Mouse (Mus musculus) yolk sac, embryonic 10.5 days (tissue): ENCODE results near the gene F2rl1.
"Not testable (repeated sequence)": the region's sequence is repeated elsewhere in the genome, so short reads cannot be mapped to it uniquely, and the experiment has no call there.

ENCODE experiments used
- DNase-seq: peaks from one replicate; pipeline ENCODE4 v3.0.0-alpha.2; 2017; ENCODE audit warnings: low spot score

F2rl1 gene

DNA sequence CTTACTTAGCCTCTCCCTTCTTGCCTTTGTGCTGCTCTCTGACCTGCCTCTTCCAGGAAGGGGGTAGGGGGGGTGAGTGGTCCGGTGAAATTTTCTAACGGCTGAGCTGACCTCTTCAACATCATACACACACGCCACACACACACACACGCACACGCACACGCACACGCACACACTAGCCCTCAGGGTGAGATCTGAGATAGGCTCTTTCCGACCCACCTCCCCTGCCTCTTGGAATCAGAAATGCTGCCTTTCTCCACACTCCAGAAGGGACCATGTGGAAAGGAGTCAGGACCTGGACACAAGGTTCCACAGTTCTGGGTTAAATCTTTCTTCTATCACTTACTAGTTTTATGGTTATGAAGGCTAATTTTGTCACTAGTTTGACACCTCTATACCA lies 8.6 kb upstream of the F2rl1 start:
- no peak for DNase-seq

DNA sequence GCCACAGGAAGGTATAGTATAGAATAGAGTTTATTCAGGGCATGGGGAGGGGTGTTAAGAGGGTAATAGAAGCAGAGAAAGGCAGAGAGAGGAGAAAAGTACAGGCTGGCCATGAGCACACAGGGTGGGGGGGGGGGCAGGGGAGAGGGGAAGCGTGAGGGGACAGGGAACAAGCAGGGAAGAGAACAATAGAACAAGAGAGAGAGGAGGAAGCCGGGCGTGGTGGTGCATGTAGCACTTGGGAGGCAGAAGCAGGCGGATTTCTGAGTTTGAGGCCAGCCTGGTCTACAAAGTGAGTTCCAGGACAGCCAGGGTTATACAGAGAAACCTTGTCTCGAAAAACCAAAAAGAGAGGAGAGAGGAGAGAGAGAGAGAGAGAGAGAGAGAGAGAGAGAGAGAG lies 8.1 kb upstream of the F2rl1 start:
- DNase-seq, result not testable (repeated sequence)

DNA sequence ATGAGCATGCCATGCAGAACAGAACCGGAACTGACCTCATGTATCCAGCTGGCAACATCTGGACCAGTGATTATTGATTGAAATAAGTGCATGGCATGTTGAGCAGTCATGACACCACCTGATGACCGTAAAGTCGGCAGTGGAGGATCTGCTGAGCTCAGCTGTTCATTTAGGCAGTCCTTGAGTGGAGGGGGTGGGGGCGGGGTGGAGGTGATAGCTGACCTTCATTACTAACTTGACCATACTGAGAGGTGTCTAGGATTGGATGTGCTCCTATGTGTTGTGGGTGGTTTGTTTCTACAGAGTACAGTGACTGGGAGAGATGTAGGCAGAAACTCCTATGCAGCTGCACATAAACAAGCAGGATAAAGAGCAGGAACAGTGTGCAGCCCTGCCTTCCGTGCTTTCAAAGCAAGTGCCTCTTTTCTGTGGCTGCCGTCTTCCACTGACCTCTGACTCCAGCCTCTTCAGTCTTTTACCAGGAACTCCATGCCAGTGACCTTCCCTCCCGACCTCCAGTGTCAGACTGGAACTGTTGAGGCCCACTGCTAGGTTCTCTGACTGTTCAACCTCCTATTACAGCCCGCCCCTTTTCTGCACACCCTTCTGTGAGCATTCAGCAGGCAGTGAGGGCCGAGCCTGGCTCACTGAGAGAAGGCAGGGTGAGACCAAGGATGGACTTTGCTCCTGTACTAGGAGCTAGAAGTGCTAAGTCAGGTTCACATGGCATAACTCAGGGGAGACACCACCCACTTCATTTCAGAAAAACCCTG lies 6.4 kb upstream of the F2rl1 start:
- DNase-seq, result peak; percentile 77

DNA sequence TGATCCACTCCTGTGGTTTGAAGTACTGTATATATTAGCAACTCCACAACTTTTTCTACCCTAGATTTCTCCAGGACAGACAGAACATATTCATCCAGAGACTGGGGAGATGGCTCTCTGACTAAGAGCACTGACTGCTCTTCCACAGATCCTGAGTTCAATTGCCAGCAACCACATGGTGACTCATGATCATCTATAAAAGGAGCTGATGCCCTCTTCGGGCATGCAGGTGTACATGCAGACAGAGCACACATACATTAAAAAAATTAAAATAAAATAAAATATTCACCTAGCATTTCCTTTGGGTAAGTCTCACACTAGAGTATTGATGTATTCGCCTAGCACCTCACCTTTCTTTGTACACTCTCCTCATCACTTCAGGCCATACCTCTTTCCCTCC lies 4.2 kb upstream of the F2rl1 start:
- DNase-seq, result no peak

DNA sequence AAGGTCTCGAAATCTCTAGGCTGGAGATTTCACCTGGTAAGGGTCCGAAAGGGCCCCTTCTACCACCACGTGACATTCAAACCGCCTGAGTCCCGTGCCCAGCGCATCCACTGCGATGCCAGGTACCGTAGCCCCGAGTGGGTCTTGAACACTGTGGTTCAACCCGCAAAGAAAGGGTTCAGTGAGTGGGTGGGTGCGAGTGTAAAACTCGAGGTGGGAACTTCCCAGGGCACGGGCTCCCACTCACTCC lies 678 bp downstream of the F2rl1 start:
- no peak for DNase-seq

DNA sequence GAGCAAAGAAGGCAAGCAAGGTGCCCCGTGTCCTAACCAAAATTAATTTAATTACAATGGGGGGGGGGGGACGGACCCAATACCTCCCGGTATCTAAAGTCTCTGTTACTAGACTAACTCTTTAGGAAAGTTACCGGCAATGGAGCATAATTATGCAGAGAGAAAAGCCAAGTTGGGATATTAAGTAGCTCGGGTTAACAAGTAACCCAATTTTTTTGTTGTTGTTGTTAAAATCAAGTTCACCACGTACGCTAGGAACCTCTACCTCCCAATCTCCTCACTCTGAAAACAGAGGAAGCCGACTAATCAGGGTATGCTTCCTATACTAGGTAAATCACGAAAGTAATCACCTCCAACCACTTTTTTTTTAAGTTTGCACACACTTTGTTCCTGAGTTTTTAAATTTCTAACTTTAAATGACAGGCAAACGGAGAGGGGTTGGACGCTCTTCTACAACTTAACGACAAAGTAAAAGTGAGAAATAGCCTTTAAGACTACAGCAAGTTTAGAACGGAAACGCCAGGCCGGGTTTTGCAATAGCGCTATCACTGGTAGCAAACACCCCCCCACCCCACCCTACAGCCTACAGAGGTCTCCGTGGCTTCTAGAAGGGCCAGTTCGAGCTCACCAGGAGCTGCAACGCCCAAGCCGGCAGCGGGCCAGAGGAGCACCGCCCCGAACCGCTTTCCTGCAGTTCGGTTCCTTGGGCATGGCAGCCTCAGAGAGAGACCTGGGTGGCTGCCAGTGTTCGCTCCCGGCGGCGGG lies 1.2 kb downstream of the F2rl1 start:
- DNase-seq, result peak; percentile 77

DNA sequence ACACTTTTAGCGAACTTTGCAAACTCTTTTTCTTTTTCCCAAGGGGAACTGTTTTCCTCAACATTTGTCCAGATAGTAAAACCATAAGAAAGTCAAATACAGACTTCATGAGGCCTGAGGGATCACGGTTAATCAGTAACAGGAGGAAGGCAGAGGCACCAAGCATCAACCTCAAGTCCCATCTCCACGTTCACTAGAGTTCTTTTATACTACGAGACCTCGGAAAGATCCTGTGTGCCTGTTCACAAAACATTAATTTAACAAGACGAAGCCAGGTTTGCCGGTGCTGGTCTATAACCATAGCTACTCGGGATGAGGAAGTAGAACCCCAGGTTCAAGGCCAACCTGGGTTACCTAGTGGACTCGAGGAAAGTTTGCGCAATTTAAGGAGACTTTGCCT lies 2.9 kb downstream of the F2rl1 start:
- DNase-seq, result peak; percentile 54

DNA sequence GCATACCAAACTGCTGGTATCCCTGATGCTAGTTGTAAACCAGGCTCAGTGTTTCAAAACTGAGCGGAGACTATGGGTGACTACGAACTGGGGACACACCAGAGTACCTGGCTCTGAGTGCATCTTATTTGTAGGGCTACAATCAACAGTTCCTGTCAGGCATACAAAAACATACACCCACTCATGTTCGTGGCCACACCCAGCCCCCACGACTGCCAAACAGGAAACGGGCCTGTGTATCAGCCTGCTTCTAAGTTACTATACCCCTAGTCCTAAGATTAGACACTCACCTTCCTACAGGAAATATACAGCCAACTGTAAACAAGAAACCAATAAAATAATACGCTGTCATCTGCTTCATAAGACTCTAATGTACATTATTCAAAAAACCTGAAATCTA lies 4.0 kb downstream of the F2rl1 start:
- no peak for DNase-seq

DNA sequence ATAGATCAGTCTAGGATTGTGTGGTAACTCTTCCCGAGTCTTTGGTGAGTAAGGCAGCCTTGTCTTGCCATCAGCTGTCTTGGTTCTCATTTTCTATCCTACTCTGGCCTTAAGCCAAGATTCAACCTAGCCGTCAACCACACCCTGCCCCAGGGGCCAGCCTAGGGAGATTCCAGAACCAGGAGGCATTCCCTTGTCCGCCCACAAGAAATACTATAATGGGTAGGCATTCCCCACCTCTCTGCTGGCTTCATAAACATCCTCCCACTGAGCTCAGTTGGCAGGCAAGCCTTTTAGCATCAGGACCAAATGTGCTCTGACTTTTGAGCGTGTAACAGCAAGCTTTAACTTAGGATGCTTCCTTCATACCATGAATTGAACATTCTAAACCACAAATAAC lies 10.3 kb downstream of the F2rl1 start:
- no peak for DNase-seq

DNA sequence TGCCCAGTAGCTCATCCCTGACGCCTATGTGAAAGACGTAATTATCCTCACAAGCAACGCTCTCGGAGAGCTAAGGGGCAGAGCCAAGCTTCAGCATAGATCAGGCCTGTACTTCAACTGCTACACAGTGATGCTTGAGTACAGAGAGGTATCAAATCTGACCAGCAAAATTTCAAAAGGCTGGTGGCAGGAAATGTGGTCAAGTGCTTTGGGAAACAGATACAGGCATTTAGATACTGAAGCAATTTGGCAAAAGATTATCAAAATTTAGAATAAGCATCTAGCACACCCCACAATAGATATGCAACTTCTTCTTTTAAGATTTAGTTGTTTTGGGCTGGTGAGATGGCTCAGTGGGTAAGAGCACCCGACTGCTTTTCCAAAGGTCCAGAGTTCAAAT lies 15.0 kb downstream of the F2rl1 start:
- DNase-seq, result no peak

DNA sequence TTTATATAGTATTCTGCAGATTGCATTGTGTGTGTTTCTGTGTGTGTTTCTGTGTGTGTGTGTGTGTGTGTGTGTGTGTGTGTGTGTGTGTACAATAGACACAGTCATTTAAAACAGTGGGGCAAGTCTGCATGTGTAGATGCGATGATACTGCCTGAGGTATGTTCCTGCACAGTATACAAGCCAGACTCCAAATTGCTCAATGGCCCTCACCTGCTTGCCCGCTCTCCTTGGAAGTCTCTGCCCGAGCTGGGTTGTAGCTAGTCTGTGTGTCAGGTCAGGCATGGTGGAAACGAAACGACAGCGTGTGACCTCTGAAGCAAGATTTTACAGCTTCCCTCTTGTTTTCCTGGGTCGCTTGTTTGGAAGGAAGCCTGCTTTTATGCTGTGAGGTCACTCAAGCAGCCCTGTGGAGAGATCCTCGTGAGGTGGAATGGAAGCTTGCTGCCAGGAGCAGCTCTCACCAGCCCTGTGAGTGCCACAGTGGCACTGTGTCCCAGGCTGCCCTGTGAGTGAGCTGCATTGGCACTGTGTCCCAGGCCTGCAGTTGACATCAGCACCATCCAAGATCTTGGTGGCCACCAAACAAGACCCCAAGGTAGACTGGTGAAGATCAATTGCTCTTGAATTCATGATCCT lies 21.6 kb downstream of the F2rl1 start:
- no peak for DNase-seq

DNA sequence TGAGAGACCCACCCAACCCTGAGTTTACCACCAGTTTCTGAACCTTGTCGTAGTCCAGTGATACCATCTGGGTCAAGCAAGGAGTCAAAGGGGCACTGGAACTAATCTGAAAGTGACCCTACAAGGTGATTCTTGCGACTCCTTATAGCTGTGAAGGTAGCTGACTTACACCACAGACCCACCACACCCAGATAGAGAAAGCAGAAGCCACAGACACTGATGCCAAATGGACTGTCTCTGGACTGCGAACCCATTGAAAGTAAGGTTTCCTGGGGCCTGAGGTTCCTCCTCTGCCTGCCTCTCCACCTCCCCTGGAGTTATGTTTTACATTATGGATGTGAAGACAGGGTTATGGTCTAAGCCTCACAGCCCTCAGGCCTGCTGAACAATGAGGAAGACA lies 28.4 kb downstream of the F2rl1 start:
- no peak for DNase-seq

DNA sequence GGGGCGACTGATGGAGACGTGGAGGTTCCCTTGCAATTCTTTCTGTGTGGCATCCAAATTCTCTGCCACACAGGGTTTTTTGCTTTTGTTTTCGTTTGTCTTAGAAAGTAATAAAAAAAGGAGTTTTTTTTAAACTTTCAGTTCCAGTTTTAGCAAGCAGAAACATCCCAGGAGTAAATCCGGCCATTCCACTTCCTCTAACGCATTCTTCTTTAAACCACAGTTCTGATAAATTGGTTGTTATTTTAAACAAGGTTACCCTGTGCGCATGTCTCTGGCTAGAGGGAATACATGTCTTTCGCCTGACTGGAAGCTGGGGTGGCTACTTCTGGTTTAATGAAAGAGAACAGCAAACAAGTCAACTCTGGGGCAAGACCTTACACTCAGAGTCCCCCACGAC lies 30.2 kb downstream of the F2rl1 start:
- no peak for DNase-seq

DNA sequence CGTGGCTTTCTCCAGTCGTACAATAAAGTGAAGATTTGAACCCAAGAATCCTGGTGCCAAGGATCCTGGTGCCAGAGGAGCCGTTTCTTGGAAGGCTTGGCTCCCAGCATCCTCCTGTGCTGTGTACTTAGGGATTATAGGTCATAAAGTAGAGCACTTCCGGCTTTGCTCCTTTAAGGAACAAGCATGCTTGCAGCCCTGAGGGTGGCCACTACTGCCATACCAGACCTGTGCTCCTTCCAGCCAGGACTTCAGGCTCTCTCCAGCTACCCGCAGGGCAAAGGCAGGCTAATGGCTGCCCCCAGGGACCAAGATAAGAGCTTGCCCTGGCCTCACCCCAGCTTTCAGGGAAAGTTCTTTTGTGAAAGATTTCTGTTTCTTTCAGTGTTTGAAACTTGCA lies 31.7 kb downstream of the F2rl1 start:
- no peak for DNase-seq

DNA sequence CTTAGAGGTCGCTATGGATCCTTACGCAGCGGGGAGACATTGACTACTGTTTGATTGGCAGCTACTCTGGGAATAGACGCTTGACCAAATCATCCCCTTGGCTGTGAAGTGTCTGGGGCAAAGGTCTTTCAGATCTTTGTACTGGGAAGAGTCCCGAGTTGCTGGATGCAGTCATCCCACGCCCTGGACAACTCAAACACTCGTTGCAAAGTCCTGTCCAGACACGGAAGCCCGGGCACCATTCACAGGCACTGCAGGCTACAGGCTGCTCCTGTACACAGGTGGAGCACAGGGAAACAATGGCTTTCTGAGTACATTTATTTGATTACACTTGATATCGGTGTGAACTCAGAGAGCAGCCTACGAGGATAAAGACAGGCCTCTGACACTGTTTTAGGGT lies 33.7 kb downstream of the F2rl1 start:
- DNase-seq, result no peak

DNA sequence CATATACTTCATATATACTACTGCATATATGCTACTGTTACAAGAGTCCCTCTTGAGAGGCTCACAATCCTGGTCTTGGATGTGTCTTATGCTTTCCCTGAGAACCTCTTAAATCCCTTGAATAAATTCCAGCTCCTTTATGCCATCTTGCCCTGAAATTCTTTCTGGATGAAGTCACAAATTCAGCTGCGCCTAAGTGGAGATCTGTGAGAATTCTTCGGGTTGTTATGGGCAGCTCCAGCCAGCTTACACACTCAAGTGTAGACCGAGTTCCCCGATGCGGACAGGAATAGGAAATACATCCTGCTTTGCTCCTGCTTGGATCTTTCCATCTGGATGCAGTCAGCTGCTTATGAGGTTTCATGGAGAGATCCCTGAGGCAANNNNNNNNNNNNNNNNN lies 40.4 kb downstream of the F2rl1 start:
- DNase-seq, result peak; percentile 19

DNA sequence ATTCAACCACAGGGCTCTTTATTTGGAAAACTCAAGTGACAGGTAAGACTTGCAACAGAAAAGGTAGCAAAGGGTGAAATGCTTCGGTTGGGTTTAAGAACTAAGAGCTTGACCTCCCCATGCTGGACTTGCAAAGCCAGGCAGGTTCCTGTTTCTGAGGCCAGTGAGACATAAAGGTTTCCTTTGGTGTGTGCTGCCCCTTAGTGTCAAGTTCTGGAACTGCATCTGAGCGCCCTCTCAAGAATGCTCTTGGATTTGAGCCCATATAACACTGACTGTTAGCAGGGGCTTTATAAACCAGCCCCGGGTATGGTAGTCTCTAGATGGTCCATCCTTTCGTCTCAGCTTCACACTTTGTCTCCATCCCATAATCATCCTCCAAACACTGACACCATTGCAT lies 43.6 kb downstream of the F2rl1 start:
- DNase-seq, result peak; percentile 53

DNA sequence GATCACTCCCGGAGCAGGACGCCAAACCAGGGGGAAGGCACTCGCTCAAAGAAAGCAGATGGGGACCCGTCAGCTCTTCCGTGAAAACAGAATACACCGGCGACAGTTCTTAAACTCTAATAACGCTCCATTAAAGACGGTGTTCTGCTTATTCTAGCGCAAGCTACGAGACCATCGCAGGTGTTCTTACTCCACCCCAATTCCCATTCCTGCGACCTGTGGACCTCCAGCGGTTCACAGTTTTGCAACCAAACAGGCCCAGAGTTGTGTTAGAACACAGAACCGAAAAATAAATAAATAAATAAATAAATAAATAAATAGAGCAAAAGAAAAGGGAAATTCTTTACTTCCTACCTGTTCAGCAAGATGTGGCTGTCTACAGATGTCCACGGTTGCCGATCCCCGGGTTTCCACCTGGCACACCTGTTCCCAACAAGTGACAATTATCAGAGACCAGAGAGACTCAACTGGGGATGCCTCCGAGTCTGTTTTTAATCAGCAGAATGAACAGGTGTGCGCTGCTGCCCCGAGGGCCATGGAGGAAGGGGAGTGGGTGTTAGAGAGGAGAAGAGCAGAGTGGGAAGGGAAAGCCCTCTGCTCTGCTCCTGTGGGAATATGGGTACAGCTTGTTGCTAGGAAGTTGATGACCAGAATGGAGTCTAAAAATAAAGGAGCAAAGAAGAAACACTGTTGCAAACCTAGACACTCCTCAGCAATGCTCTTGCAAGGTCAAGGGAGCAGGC lies 46.2 kb downstream of the F2rl1 start, which contains the start of gene S100z:
TSS of gene S100z (minus strand) at position 51 of the 743 bp plus-strand sequence.
- no peak for DNase-seq

DNA sequence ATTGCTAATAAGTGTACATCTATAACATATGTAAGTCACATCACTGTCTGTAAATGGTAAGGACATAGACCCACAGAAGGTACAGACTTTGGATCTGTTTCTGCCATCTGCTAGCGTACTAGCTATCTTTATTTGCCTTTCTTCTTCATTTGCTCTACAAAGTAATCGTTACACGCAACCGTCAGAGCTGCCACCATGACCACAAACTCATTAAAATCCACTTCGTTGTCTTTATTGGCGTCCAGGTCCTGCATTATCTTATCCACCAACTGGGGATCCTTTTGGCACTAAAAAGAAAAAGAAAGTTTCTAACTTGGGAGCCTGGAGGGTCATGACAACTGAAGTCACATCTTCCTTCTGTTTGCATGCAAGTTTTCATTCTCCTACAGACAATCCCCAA lies 47.9 kb downstream of the F2rl1 start:
- DNase-seq, result no peak

DNA sequence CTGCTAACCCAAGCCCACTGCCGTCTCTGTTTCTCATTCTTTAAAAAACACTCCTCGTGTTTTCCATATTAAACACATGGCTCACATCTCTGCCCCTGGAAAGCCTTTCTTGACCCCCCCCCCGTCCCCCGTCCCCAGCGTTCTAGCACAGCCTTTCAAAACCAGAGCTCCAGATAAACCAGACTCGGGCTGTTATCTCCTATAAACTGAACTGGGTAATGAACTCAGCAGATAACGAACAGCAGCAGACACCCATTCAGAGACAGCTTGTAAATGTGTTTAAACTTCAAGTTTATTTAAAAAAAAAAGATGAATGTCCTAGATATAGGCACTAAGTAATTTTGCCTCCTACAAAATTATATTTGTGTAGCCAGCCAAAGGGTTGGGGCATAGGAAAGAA lies 49.9 kb downstream of the F2rl1 start:
- peak; percentile 61 for DNase-seq

DNA sequence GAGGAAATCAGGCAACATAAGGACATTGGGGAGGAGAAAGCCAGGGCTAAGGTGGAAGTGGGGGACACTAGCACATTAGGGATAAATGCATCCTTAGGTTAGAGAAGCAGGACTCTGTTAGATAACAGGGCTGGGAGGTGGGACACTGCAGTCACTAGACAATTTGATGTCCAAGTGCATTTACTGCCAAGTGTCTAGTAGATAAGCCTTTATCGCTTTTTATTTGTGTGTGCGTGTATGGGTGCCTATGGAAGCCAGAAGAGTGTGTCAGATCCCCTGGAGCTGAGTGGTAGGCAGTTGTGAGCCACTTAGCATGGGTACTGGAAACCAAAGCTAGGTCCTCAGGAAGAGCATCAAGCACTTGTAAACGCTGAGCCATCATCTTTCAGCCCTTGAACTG lies 50.7 kb downstream of the F2rl1 start:
- DNase-seq, result no peak

DNA sequence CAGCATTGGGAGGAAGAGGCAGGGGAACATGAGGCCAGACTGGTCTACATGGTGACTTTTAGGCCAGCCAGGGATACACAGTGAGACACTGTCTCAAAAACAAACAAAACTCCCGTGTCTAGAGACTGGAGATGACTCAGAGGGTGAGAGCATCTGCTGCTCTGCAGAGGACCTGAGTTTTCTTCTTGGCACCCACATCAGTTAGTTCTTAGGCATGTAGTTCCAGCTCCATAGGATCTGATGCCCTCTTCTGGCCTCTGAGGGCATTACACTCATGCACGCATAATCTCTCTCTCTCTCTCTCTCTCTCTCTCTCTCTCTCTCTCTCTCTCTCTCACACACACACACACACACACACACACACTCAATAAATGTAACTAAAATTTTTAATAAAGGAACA lies 54.1 kb downstream of the F2rl1 start:
- DNase-seq, result no peak
